Mouse (Mus musculus): ENCODE measurements around the gene Gm28038. TPM values are rescaled to one million over a fixed set of nuclear protein-coding genes. Genes with fewer than 3 reads are reported as not detected.
A peak's percentile ranks its signal among the peaks of the same experiment; 100 is the strongest.

Gene Gm28038
- total RNA-seq, 2 experiments from 2014 or later: 0.92 to 3.1 TPM

DNA sequence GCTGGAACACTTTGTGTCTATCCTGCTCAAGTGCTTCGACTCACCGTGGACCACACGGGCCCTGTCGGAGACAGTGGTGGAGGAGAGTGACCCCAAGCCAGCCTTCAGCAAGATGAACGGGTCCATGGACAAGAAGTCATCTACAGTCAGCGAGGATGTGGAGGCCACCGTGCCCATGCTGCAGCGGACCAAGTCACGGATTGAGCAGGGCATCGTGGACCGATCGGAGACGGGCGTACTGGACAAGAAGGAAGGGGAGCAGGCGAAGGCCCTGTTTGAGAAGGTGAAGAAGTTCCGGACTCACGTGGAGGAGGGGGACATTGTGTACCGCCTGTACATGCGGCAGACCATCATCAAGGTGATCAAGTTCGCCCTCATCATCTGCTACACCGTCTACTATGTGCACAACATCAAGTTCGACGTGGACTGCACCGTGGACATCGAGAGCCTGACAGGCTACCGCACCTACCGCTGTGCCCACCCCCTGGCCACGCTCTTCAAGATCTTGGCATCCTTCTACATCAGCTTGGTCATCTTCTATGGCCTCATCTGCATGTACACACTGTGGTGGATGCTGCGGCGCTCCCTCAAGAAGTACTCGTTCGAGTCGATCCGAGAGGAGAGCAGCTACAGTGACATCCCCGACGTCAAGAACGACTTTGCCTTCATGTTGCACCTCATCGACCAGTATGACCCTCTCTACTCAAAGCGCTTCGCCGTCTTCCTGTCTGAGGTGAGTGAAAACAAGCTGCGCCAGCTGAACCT lies 25.0 kb upstream of the Gm28038 start:
- peak in 1 of 2 experiments; percentile 15 for DNase-seq
- intact Hi-C loops (cut with DNase I): no loop called here

DNA sequence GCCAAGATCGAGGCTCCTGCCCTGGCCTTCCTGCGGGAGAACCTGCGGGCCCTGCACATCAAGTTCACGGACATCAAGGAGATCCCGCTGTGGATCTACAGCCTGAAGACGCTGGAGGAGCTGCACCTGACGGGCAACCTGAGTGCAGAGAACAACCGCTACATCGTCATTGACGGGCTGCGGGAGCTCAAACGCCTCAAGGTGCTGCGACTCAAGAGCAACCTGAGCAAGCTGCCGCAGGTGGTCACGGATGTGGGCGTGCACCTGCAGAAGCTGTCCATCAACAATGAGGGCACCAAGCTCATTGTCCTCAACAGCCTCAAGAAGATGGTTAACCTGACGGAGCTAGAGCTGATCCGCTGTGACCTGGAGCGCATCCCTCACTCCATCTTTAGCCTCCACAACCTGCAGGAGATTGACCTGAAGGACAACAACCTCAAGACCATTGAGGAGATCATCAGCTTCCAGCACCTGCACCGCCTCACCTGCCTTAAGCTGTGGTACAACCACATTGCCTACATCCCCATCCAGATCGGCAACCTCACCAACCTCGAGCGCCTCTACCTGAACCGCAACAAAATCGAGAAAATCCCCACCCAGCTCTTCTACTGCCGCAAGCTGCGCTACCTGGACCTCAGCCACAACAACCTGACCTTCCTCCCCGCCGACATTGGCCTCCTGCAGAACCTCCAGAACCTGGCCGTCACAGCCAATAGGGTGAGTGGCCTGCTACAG lies 24.1 kb upstream of the Gm28038 start:
- intact Hi-C loops (cut with DNase I): no loop called here
- DNase-seq: no peak

DNA sequence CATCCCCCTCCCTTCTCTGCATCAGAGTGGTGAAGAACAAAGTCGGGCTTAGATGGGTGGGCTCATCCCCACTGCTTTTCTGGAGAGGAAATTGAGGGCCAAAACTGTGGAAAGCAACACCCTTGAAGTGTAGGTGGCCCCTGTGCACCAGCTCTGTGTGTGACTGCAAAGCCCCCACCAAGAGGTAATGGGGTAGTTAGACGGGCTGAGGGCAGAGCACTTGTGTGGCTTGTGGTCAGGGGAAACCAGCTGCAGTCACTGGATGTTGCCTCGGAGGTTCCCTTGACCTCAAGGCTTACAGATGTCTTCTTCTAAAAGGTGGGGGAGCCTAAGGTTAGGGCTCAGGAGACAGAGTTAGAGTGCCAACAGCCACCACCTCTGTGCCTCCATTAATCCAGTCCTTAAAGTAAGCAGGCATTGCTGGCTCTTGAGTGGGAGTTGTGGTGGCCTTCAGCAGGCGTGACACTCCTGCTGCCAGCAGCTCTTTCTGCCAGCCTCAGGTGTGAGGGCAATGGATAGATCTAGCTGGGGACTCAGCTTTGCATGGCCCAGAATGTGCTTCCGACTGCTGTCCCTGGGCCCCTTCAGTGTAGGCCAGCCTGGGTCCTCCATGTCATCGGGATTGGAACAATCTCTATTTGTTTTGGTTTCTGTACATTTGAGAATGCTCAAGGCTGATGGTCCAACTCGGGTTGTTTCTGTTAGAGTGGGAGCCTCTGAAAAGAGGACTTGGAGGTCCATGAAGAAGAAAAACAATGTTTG lies 23.0 kb upstream of the Gm28038 start:
- peak in 1 of 2 experiments; percentile 31 for DNase-seq
- intact Hi-C loops (cut with DNase I): no loop called here

- peak; percentile 77 to 82 for DNase-seq
- intact Hi-C loops (cut with DNase I): no loop called here
Observed at GRCm38 (mm10) chr2:30258600-30258999, 22.2 kb upstream of the Gm28038 start.

DNA sequence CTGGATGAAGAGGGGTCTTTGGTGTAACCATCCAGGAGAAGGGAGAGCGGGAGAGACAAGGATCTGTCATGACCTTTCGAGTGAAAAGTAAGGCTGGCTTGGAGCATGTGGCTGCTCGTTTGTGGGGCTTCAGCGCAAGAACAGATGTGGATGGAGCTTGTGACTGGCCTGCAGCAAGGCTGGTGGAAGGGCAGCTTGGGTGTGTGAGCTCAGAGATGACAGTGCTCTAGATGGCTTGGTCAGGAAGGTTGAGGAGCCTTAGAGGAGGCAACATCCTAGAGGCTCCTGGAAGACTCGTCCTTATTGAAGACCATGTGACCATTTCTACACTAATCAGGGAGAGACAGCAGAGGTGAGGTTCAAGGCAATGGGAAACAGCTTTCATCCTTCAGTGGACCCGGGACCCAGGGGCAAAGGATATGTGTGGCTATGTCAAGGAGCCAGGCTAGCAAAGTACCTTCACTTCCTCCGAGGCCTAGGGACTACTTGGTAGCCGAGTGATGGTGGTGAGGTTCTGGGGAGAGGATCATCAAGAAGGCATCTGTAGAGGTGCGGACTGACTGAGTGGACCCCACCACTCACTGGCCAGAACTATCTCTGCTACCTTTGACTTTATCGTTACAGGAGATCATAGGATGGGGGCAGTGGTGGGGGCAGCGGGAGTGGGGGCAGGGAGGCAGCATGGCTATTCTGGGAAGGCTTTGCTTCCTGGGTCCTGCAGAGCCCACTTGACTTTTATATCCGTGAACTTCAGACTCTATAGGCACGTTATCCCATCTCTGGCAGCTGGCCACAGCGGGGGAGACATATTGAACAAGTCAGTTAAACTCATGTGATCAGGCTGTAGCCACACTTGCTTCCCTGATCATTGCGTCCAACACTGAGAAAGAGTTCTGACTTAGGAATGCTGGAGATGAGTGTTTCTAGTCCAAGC lies 21.4 kb upstream of the Gm28038 start:
- intact Hi-C loops (cut with DNase I): no loop called here

GRCm38 (mm10) chr2:30261064-30261736 lies 19.6 kb upstream of the Gm28038 start:
- DNase-seq: peak in 1 of 2 experiments; percentile 22

More for the DNA sequence above, 21.4 kb upstream of the Gm28038 start:
- peak; percentile 31 to 53 for DNase-seq

GRCm38 (mm10) chr2:30261921-30262839 lies 18.7 kb upstream of the Gm28038 start:
- intact Hi-C loops (cut with DNase I): loop anchor here (1.0 kb wide), 1 partner anchor 23 kb away; no protein-coding TSS in a partner anchor
- DNase-seq: peak in 1 of 2 experiments; percentile 42

More at GRCm38 (mm10) chr2:30261064-30261736, 19.6 kb upstream of the Gm28038 start:
- intact Hi-C loops (cut with DNase I): no loop called here

- peak; percentile 75 to 82 for DNase-seq
- intact Hi-C loops (cut with DNase I): loop anchor here (1.0 kb wide), 1 partner anchor 24 kb away; no protein-coding TSS in a partner anchor
Observed at GRCm38 (mm10) chr2:30262840-30263441, 17.9 kb upstream of the Gm28038 start.

DNA sequence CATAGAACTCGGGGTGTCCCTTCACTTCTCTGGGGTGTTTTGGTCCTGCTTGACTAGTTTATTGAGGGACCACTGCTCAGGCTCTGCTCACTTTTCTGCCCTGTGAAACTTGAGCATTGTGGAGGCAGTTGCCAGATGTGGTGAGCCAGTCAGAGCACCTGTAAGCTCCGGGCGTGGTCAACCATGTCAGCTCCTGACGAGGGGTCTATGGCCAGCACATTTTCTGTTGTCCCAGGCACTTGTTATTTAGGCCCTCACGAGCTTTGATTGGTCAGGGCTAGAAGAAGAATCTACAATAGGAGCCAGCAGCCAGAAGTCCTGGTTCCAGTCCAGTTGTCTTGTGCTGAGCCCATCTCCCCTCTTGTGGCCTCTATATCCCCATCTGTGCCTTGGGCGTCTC lies 17.0 kb upstream of the Gm28038 start:
- peak in 1 of 2 experiments; percentile 32 for DNase-seq

GRCm38 (mm10) chr2:30264671-30265519 lies 15.9 kb upstream of the Gm28038 start:
- peak in 1 of 2 experiments; percentile 60 for DNase-seq
- intact Hi-C loops (cut with DNase I): no loop called here

More for the DNA sequence above, 17.0 kb upstream of the Gm28038 start:
- intact Hi-C loops (cut with DNase I): no loop called here

- DNase-seq: peak; percentile 82 to 87
- intact Hi-C loops (cut with DNase I): no loop called here
Observed at GRCm38 (mm10) chr2:30265767-30266253, 15.0 kb upstream of the Gm28038 start, which contains the start of gene Phyhd1. TSS of gene Phyhd1 (plus strand) at chr2:30266203.

DNA sequence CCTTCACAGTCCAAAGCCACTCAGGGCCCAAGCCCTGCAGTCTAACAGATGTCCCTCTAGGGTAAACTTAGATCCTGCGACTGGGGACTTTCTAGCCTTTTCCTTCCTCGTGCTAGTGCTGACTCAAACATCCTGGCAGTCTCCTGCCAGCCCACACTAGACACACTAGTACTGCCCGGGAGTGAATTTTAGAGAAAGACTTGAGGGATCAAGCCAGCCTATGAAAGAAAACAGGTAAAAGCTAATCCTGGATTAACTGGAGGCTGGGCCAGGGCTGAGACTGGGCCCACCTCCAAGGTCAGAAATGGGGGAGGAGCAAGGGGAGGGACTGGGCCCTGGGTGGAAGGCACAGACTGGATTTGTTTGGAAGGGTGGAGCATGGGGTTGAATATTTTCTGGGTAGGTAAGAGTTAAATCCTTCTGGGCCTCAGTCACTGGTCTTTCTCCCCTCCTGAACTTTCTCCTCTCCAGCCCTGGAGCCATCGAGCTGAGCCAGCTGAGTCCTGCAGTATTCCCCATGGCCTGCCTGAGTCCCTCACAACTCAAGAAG lies 14.4 kb upstream of the Gm28038 start:
- peak; percentile 83 to 87 for DNase-seq
- intact Hi-C loops (cut with DNase I): no loop called here

- intact Hi-C loops (cut with DNase I): no loop called here
Observed at GRCm38 (mm10) chr2:30267466-30267865, 13.4 kb upstream of the Gm28038 start.

GRCm38 (mm10) chr2:30268371-30268770 lies 12.5 kb upstream of the Gm28038 start:
- intact Hi-C loops (cut with DNase I): no loop called here
- DNase-seq: peak in 1 of 2 experiments; percentile 22

More at GRCm38 (mm10) chr2:30267466-30267865, 13.4 kb upstream of the Gm28038 start:
- DNase-seq: no peak

GRCm38 (mm10) chr2:30269241-30269990 lies 11.4 kb upstream of the Gm28038 start:
- intact Hi-C loops (cut with DNase I): no loop called here
- DNase-seq: peak in 1 of 2 experiments; percentile 13

Data from heart, postnatal 36 days (tissue).